In the genomic region with DNA sequence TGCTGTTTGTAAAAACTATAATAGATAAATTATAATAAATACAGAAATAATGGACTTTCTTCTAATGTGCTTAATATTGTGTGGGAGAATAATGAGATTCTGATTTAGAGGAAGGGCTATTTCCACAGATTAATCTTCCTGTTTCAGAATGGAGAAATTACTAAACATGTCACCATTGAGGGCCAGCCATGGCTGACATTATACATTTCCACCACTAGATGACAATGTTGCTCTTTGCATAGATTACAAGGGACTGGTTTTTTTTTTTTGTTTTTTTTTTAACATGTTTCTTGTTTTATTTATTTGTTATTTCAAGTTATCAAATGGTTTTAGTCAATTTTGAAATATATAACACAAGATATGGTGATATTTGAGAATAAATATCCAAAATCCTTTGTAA, we compare ENCODE assay signal across 9 mouse cellular contexts.
DNase-seq lines count a peak whose midpoint lies in the region; ATAC-seq and TF ChIP-seq lines count a peak whose summit lies in the region.
"Had no signal": no experiment of that assay in that cellular context is flagged by ENCODE, and none has a peak within 500 bp of the region (broad histone marks: within the 10 kb centered on the region; RNA-seq: fewer than 3 reads in every experiment).

No protein-coding gene starts in this region.

- no peaks in the 10 kb centered on the region for H3K9me3 ChIP-seq in heart, postnatal 0 days (replicated peaks; ENCODE audit: control insufficient read depth, low read length)
- no peaks in the 10 kb centered on the region for H3K9me3 ChIP-seq in heart, embryonic 12.5 days (replicated peaks)
- no peaks in the 10 kb centered on the region for H3K9me3 ChIP-seq in lung, embryonic 14.5 days (ENCODE audit: low read depth, low read length)
- H3K9me3 ChIP-seq: megakaryocyte, embryonic 14.5 days had no signal

- DNase-seq in heart, postnatal 0 days (ENCODE audit: low spot score) = peak; percentile 27
- peak; percentile 79 for DNase-seq in lung, embryonic 14.5 days
- no peak for DNase-seq in lung, postnatal 14 days
- peak; percentile 39 for DNase-seq in adipocyte (ENCODE audit: low spot score)
- peak; percentile 14 for DNase-seq in mesoderm, embryonic 11.5 days (ENCODE audit: low read depth, low spot score)
- DNase-seq in right cerebral cortex, adult 18-20 months = no peak
- no peak for DNase-seq in T-cell, adult 2 months (ENCODE audit: low spot score)

- ATAC-seq in heart, postnatal 0 days (ENCODE audit: insufficient read depth, low read depth) = no peak
- no peak for ATAC-seq in heart, embryonic 12.5 days (ENCODE audit: insufficient number of reproducible peaks, low FRiP score)
- no peak for ATAC-seq in lung, embryonic 14.5 days (ENCODE audit: insufficient read depth)

- H3K4me2 ChIP-seq in heart, postnatal 0 days (ENCODE audit: low read depth, low read length) = no peak overlapping the region
- H3K4me2 ChIP-seq in heart, embryonic 12.5 days = no peak overlapping the region
- H3K4me2 ChIP-seq in lung, embryonic 14.5 days = no peak overlapping the region

- H3K27ac ChIP-seq in heart, postnatal 0 days (ENCODE audit: low read depth) = no peak overlapping the region
- H3K27ac ChIP-seq in heart, embryonic 12.5 days (ENCODE audit: poor library complexity, severe bottlenecking) = no peak overlapping the region
- no peak overlapping the region for H3K27ac ChIP-seq in lung, embryonic 14.5 days (ENCODE audit: low read depth)

- H3K36me3 ChIP-seq in heart, postnatal 0 days (replicated peaks; ENCODE audit: control insufficient read depth, insufficient read depth, low read length) = no peaks in the 10 kb centered on the region
- H3K36me3 ChIP-seq in heart, embryonic 12.5 days = no peaks in the 10 kb centered on the region
- H3K36me3 ChIP-seq in lung, embryonic 14.5 days (ENCODE audit: insufficient read depth) = no peaks in the 10 kb centered on the region

- no peak overlapping the region for H3K9ac ChIP-seq in heart, postnatal 0 days (replicated peaks; ENCODE audit: low read depth, low read length)
- H3K9ac ChIP-seq in heart, embryonic 12.5 days = no peak overlapping the region
- H3K9ac ChIP-seq in lung, embryonic 14.5 days = no peak overlapping the region

- H3K4me3 ChIP-seq in heart, postnatal 0 days (ENCODE audit: low read depth, low read length) = no peak overlapping the region
- H3K4me3 ChIP-seq in heart, embryonic 12.5 days = no peak overlapping the region
- H3K4me3 ChIP-seq in lung, embryonic 14.5 days (ENCODE audit: low read depth, low read length) = no peak overlapping the region
- H3K4me3 ChIP-seq: megakaryocyte, embryonic 14.5 days had no signal

- TF ChIP-seq EP300 in heart, postnatal 0 days (IDR thresholded peaks at IDR 0.05; ENCODE audit: low read depth) = no peak

- no peaks in the 10 kb centered on the region for H3K27me3 ChIP-seq in heart, postnatal 0 days (ENCODE audit: control insufficient read depth, insufficient read depth, low read length)
- no peaks in the 10 kb centered on the region for H3K27me3 ChIP-seq in heart, embryonic 12.5 days (replicated peaks)
- H3K27me3 ChIP-seq in lung, embryonic 14.5 days (ENCODE audit: insufficient read depth, low read length) = no peaks in the 10 kb centered on the region
- H3K27me3 ChIP-seq: megakaryocyte, embryonic 14.5 days had no signal

- peak; percentile 88 for TF ChIP-seq CTCF in heart, postnatal 0 days (IDR thresholded peaks at IDR 0.05; ENCODE audit: low read depth)
- TF ChIP-seq CTCF in lung, embryonic 14.5 days (IDR thresholded peaks at IDR 0.05; ENCODE audit: low read depth) = peak; percentile 90

- H3K4me1 ChIP-seq in heart, postnatal 0 days (ENCODE audit: control insufficient read depth, insufficient read depth) = no peaks in the 10 kb centered on the region
- no peaks in the 10 kb centered on the region for H3K4me1 ChIP-seq in heart, embryonic 12.5 days (replicated peaks)
- no peaks in the 10 kb centered on the region for H3K4me1 ChIP-seq in lung, embryonic 14.5 days (ENCODE audit: insufficient read depth)

Comparison
In these comparisons a context has a peak if more than half of its experiments do, and no peak if none do; other contexts are left out.
1. DNase-seq: peak in heart, postnatal 0 days (single experiment), lung, embryonic 14.5 days (single experiment), adipocyte (single experiment) and mesoderm, embryonic 11.5 days (single experiment); none in lung, postnatal 14 days (single experiment), right cerebral cortex, adult 18-20 months (single experiment) and T-cell, adult 2 months (single experiment).